Mouse (Mus musculus) heart, postnatal 0 days (tissue): ENCODE measurements around the gene Tdgf1.

Experiments used
- CTCF ChIP-seq: IDR thresholded peaks from 2 replicates; pipeline ENCODE4 v1.5.1; 2016; ENCODE audit warnings: antibody characterized with exemption, control low read depth, low read depth
- EP300 ChIP-seq: IDR thresholded peaks from 2 replicates; pipeline ENCODE4 v1.6.1; 2016; ENCODE audit warnings: antibody characterized with exemption, low read depth

- TF ChIP-seq EP300, result no peak
- TF ChIP-seq CTCF, result no peak
These were observed 5.4 kb upstream of the Tdgf1 start, which contains the start of gene Lrrc2 for GRCm38 (mm10) chr9:110951397-110951796.
